Mouse (Mus musculus): ENCODE results near the gene Pde3b.
"Not testable (repeated sequence)": the region's sequence is repeated elsewhere in the genome, so short reads cannot be mapped to it uniquely, and the experiment has no call there.

Gene Pde3b

DNA sequence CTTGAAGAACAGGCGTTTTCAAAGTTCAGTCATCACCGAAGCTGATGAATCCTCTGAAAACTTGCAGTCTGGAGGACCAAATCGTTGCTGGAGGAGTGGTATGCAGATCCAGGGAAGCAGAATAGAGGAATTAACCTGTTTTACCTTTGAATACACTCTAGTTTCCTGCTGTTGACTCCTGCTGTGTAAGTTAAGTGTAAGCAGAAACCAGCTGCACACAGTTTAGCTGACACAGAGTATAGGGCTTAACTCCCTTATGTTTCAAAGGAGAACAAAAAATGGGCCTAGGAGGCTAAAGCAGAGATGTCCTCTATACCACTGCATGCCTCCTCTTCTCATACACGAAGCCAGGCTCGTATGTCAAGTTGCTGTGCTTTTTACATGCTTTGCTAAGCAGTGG, 63.8 kb downstream of the Pde3b start:
- no peak for DNase-seq (ENCODE audit: low read depth, low spot score)

DNA sequence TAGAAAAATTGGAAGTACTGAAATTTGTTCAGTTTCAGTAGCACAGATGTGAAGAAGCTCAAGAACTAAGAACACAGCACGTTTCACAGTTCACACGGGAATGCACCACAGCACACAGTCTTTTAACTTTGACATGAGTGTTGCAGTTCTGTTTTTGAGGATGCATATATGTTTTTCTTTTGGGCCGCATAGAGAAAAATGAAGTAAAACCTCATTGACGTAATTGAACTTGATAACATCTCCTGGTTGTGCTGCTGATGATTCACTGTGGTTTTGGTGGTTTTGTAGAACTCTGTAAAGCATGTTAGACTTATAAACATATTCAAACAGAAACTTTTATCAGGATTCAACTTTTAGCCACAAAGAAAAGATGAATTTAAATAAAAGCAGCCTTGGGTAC, 64.7 kb downstream of the Pde3b start:
- peak; percentile 38 for DNase-seq (ENCODE audit: low read depth, low spot score)

DNA sequence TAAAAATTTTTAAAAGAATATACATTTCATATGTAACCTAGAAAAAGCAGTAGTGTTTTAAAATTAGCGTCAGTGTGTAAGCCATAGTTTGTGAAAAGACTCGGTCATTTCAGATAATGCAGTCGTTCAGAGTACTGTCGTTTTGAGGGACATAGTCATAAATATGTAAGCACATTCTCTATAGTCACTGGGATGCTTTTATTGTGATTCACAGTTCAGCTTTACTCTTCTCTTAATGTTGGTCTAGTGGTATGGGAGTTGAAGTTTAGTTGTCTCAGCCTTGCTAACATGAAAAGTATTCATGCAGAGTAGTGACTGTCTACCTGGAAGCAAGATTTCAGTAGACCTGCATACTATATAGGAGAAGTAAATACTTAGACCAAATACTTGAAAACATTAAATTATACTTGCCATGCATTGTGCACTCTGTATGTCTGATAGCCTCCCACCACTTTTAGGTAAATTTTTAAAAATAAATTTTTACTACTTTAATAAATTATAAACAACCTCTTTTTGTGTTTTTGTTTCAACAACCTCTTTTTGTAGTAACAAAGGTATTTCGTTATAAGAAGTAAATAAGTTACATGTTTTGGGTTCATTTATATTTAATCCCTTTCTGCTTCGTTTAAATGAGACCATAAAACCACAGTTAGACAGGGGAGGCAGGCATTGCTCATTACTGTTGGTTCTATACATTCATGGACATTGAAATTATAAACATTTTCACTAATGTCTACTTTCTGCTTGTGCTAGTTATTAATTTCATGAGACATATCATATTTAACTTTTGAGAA, 65.3 kb downstream of the Pde3b start:
- no peak for DNase-seq (ENCODE audit: low read depth, low spot score)

DNA sequence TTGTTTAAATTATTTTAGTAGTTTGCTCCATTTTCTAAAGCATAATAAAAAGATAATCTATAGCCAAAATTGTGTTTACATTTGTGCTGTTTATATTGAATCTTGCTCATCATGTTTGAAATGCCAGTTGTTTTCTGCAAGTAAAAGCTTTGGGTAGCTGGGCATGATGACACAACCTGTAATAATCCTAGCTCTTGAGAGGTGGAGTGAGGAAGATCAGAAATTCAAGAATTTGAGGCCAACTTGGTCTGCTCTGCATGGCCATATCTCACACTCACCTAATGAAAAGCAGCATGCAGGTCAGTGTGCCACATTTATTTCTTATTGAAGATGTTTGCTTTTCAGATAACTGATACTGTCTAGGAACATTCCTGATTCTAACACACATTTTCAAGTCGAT, 65.9 kb downstream of the Pde3b start:
- DNase-seq (ENCODE audit: low read depth, low spot score) = no peak

DNA sequence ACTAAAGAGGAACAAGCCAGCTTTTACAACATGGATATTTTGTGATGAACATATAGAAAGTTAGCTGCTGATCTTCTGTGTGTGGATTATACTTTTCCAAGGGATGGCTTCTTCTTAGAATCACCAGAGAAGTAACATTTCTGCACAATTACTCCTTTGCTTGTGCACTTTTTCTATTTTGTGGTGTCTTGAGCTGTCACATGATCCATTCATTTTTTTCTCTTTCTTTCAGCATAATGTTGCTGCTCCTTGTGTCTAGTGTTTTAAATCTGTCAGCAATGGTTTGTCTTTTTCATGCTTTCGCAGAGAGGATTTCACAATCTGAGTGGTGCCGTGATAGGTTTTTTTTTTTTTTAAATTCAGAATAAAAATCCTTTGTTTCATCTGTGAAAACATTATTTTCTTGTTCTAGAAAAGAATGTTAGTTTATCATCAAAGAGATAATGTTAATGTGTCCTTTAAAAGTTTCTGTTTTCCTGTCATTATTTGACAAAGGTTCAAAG, 66.4 kb downstream of the Pde3b start:
- DNase-seq (ENCODE audit: low read depth, low spot score) = no peak

DNA sequence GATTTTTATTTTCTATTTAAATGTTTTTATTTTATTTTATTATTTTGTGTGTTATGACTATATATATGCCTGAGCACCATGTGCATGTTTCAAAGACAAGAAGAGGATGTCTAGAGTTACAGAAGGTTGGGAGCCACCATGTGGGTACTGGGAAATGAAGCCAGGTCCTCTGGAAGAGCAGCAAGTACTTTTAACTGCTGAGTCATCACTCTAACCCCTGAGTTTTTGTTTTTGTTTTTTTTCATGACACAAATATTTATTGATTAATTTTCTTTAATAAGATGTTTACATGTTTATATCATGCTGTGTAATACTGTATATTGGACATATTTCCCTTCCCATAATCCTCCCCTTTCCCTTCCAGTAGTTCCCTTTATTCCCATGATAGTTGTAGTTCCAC, 77.5 kb downstream of the Pde3b start:
- DNase-seq (ENCODE audit: low read depth, low spot score) = no peak

DNA sequence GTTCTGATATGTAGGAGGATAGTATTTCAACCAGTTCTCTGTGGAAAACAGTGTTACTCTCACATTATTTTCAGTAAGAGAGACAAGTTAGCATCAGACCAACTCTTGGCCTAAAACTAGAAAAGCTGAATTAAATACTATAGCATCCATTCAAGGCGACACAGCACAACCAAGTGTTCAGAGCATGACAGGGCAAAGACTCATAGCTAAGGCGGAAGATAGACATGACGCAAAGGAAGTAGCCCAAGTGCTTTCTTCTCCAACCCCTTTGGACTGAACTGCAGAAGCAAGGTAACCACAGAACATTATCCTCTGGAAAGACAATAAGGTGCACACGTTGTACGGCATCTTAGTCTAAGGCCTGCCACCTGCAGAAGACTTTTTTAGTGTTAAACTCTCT, 79.0 kb downstream of the Pde3b start:
- DNase-seq (ENCODE audit: low read depth, low spot score) = no peak

DNA sequence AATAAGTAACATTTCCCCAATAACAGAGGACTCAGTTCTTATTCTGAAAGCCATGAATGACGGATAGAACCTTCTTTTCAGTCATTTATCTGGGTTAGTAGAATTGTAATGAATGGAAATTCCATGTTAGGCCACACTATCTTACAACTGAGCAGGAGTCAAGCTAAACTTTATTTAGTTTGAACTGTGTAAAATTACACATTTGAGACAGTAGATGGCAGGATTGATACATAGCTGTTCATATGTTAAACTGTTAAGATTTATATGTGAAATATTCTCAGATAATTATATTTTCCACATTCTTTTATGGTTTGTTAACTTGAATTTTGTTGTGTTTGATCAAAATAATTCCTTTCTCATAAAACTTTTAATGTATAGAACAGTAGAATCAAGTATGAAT, 84.2 kb downstream of the Pde3b start:
- no peak for DNase-seq (ENCODE audit: low read depth, low spot score)

DNA sequence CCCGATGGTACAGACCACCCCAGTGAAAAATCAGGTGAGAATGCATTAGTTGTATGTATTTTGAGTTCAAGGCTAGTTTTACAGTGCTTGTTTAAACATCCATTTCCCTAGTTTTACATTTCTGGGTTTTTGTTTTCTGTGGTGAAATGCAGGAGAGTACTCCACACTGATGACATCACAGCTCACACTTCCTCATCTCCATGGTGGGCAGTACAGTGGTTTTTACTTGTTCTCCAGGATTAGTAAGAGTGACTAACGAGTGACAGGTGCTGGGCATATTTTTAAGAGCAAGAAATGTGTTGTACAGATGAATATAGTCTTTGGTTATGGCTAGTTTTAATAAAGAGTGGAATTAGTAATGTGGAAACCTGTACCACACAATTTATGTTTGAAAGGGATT, 93.8 kb downstream of the Pde3b start:
- no peak for DNase-seq (ENCODE audit: low read depth, low spot score)

DNA sequence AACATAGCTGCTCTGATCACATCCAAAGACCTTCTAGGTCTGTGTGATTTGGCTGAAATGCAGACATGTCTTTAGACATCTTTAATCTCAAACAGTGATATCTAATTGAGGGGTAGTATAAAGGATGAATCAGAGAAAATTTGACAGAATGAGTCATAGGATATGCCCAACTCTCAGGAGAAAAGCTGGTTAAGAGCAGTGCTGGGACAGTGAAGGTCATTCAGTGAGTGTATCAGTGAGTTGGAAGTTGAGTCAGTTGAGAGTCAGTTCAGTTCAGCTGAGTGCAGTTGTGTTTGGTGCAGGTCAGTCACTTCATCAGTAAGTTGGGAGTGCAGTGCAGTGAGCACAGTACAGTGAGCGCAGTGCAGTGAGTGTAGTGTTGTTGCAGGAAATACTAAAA, 105.0 kb downstream of the Pde3b start:
- no peak for DNase-seq (ENCODE audit: low read depth, low spot score)

DNA sequence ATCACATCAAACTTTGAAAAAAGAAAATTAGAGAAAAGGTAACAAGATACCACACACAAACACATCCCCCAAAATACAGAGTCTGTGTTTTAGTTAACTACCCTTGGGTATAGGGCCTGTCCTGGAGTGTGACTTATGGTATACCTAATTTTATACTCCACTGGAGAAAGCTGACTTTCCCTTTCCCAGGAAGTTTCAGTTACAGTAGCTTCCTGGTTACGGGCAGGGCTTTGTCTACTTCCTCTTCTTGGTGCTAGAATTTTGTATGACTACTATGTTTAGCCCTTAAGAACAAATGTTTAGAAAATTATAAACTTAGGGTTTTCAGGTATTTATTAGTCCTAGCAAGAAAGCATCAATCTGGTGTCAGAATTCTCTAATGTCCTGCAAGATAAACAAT, 111.2 kb downstream of the Pde3b start:
- DNase-seq (ENCODE audit: low read depth, low spot score) = peak; percentile 2

DNA sequence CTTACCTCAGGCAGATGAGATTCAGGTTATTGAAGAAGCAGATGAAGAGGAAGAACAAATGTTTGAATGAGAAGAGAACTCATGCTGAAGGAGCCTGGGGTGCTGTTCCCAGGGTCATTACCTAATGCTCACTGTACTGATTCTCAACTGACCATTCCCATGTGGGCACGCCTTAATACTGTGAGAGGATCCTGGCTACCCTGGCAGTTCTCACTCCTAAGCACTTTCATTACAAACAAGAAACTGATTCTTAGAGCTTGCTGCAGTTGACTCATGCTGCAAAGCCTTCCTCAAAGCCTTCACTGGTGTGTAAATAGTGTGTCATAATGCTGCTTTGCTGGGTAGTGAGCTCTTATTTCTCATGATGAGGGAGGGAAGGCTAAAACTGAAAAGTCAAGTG, 121.1 kb downstream of the Pde3b start:
- DNase-seq (ENCODE audit: low read depth, low spot score) = no peak

DNA sequence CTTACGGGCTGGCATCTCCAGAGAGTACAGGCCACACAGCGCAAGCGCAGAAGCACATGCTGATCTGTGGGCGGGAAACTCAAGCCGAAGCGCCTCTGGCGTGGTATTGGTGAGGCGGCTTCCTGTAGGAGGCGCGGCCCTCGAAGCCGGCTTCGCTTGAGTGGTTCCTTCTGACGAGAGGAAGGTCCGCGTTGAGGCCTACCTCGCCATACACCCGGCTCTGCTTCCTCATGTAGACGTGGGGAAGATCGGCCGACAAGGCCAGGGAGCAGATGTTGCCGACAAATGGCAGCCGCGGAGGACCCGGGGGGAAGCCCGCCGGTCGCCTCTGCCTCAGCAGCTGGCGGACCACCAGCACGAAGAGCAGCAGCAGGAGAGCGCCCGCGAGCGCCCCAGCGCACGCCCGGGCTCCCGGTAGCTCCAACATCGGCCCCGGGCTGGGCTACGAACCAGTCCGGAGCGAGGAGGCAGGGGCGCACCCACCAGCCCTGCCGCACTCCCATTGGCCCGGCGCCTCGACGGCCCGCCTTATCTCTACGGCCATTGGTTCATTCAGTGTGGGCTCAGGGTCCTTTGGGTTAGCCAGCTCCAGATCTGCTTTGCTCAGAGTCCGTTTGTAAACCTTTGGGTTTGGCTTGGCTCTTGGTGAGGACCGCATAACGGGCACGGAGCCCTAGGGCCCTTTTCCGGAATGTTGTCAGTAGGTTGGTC, 147.6 kb downstream of the Pde3b start, which contains the start of gene Cyp2r1:
TSS of gene Cyp2r1 (minus strand) at position 442 of the 711 bp plus-strand sequence.
- peak; percentile 86 for DNase-seq (ENCODE audit: low read depth, low spot score)

DNA sequence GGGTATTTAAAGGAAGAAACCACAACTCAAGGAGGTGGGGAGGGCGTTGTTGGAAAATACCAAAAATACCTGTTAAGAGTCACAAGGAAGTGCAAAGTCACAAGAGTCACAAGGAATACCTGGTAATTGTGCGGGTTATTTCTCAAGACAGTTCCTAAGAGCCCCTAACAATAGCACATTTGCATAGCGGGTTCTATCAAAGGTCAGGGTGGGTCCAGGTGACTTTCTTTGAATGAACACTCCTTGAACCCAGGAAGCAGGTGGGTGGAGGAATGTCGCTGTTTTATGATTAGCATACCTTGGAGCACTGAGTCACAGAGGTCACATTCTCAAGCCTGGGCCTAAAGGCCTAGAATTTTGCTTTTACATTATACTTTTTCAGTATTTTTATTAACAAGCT, 158.8 kb downstream of the Pde3b start:
- DNase-seq (ENCODE audit: low read depth, low spot score) = not testable (repeated sequence)

DNA sequence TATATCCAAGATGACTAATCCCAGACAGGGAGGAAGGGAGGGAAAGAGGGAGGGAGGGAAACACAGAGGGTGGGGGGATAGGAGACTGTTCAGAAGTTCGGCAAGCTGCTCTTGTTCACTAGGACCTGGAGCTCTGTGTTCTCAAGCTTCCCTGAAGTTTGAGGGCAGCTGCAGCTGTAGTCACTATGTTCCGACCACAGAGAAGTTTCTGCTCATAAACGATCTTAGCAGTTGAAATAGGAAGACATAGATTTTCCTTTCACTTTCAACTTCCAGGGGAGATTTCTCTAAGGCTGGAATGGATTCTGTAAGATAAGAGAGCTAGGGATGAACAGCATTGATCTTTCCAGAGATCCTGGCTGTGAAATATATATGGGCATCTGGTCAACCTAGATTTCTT, 161.8 kb downstream of the Pde3b start:
- DNase-seq (ENCODE audit: low read depth, low spot score) = no peak

DNA sequence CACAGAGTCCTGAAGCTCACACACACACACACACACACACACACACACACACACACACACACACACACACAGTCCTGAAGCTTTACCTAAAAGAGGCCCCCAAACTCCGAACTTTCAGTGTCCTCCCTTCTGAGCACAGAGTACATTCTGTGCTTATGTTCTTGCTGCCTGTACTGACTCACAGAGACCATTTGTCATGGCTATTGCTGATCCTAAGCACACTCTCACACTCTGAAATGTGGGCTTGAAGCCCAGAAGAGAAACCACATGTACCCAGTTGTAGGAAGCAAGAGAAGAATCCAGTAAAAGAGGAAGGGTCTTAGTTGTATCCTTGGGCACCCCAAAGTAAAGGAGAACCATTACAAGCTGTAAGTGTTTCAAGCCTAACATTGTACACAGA, 162.6 kb downstream of the Pde3b start:
- no peak for DNase-seq (ENCODE audit: low read depth, low spot score)

DNA sequence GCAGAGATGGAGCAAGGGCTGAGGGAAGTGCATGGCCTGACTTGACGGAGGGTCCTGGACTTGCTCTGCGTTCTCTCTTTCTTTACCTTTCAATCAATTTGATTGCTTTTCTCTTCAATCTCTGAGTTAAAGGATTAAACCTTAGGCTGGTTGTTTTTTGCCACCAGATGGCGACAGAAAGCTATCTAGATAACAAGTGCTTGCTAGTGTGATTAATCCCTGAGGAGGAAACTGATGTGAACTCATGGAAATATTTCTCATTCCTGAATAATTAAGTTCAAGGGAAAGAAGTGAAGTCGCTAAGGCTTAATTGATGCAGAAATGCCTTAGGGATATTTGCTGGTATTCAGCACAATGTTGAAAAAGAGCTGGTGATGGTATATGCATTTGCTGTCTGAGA, 165.3 kb downstream of the Pde3b start:
- peak; percentile 7 for DNase-seq (ENCODE audit: low read depth, low spot score)

DNA sequence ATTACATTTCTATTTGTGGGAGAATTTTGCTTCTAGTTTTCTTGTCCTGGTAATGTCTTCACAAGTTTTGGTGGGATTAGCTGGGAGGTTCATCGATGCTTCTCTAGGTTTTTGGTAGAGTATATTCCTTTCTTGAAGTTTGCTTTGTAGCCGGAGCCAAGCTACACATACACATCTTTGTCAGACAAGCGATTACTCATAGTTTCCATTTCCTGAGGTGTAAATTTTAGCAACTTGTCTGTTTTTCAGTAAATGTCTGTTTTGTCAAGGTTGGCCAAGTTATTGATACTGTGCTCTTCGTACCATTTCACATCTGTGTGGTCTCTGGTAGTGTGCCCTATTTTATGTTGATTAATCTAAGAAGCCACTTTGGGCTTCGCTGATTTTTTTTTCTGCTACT, 166.1 kb downstream of the Pde3b start:
- no peak for DNase-seq (ENCODE audit: low read depth, low spot score)

DNA sequence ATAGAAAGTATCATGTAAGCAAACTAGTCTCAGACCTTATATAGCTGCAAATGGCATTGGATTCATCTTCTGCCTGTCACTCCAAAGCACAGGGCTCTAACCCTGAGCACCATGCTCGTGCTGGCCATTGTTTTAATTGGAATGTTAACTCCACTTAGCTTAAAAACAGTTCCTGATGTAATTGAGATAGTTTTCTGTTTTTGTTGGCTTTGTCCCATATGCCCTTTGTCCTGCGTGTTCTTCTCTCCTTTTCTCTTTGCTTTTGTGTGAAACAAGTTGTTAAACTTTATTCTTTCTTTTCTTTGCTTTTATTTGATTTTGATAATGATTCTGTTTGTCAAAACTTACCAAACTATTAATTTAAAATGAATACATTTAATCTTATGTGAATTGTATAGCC, 167.4 kb downstream of the Pde3b start:
- no peak for DNase-seq (ENCODE audit: low read depth, low spot score)
